Mouse (Mus musculus) neural tube, embryonic 12.5 days (tissue): ENCODE measurements around the gene Slit3. TPM values are rescaled to one million over a fixed set of nuclear protein-coding genes. Genes with fewer than 3 reads are reported as not detected.

Source experiments
- ATAC-seq: fragments of 200-750 bp; cut with Nextera tagmentation; 2 replicates; pipeline ENCODE4 v1.8.0; 2017; ENCODE audit warnings: low read depth, mild to moderate bottlenecking, moderate TSS enrichment, moderate library complexity; ENCODE audit not compliant: low FRiP score
- H3K27ac ChIP-seq: fragments of 300-500 bp; sonication (generic); 2 replicates; pipeline ENCODE4 v1.5.1; 2016
- H3K27me3 ChIP-seq: fragments of 300-500 bp; sonication (generic); replicated peaks from 2 replicates; pipeline ENCODE4 v1.6.1; 2016; ENCODE audit warnings: mild to moderate bottlenecking
- H3K36me3 ChIP-seq: fragments of 300-500 bp; sonication (generic); 2 replicates; pipeline ENCODE4 v1.6.1; 2016; ENCODE audit warnings: mild to moderate bottlenecking
- H3K4me1 ChIP-seq: fragments of 300-500 bp; sonication (generic); 2 replicates; pipeline ENCODE4 v1.6.1; 2016
- H3K4me2 ChIP-seq: fragments of 300-500 bp; sonication (generic); replicated peaks from 2 replicates; pipeline ENCODE4 v1.6.1; 2016; ENCODE audit warnings: mild to moderate bottlenecking
- H3K4me3 ChIP-seq: fragments of 300-500 bp; sonication (generic); 2 replicates; pipeline ENCODE4 v1.5.1; 2016
- H3K9ac ChIP-seq: fragments of 300-500 bp; sonication (generic); 2 replicates; pipeline ENCODE4 v1.6.1; 2016; ENCODE audit warnings: mild to moderate bottlenecking
- H3K9me3 ChIP-seq: fragments of 300-500 bp; sonication (generic); 2 replicates; pipeline ENCODE4 v1.6.1; 2016; ENCODE audit warnings: mild to moderate bottlenecking
- WGBS: fragments of 180-500 bp; shearing (Covaris S2); methylation state at CpG from one replicate; pipeline ENCODE4 v1.1.7; 2016; 5-methylcytosine and 5-hydroxymethylcytosine counted together
- polyA plus RNA-seq: library from polyadenylated mRNA; unstranded; fragments of >200 nt; fragmentation: Nextera tagmentation; extraction: Ambion mirVana; gene quantifications from 2 replicates; pipeline ENCODE4 v1.2.1, GENCODE M21; 2016

Slit3 gene
- polyA plus RNA-seq, 1 experiment from 2014 or later: 65.0 TPM

- H3K27me3 ChIP-seq: no peaks in the 10 kb centered on the region
- H3K9ac ChIP-seq: no peak overlapping the region
- no peak overlapping the region for H3K4me3 ChIP-seq
- no peak overlapping the region for H3K27ac ChIP-seq
- H3K4me1 ChIP-seq: no peaks in the 10 kb centered on the region
- ATAC-seq: no peak
- H3K9me3 ChIP-seq: no peaks in the 10 kb centered on the region
- H3K36me3 ChIP-seq: no peaks in the 10 kb centered on the region
- H3K4me2 ChIP-seq: no peak overlapping the region
- WGBS: 68% methylated on average over 7 of the region's 7 CpGs
Measured at GRCm38 (mm10) chr11:35428036-35428435, 307.0 kb downstream of the Slit3 start.

GRCm38 (mm10) chr11:35431130-35431529 lies 310.1 kb downstream of the Slit3 start:
- Histone ChIP-seq H3K36me3 (no peaks in the 10 kb centered on the region), H3K27me3 (no peaks in the 10 kb centered on the region), H3K4me2 (no peak overlapping the region), H3K9me3 (no peaks in the 10 kb centered on the region), H3K27ac (no peak overlapping the region), H3K4me1 (peaks cover 4% of the 10 kb centered on the region; the same call in 1 of the 2 replicates), H3K9ac (no peak overlapping the region), H3K4me3 (no peak overlapping the region)
- WGBS: 80% methylated on average over 8 of the region's 8 CpGs
- ATAC-seq: no peak

GRCm38 (mm10) chr11:35437510-35437909 lies 316.5 kb downstream of the Slit3 start:
- Histone ChIP-seq H3K9ac (no peak overlapping the region), H3K4me2 (no peak overlapping the region), H3K36me3 (no peaks in the 10 kb centered on the region), H3K4me1 (peaks cover 4% of the 10 kb centered on the region; the same call in 1 of the 2 replicates), H3K27me3 (no peaks in the 10 kb centered on the region), H3K9me3 (no peaks in the 10 kb centered on the region), H3K27ac (no peak overlapping the region), H3K4me3 (no peak overlapping the region)
- 83% methylated on average over 6 of the region's 6 CpGs for WGBS
- no peak for ATAC-seq

- Histone ChIP-seq H3K27me3 (no peaks in the 10 kb centered on the region), H3K9me3 (no peaks in the 10 kb centered on the region), H3K4me2 (no peak overlapping the region), H3K4me1 (peaks cover 6% of the 10 kb centered on the region; the same call in 1 of the 2 replicates), H3K27ac (no peak overlapping the region), H3K4me3 (no peak overlapping the region), H3K36me3 (no peaks in the 10 kb centered on the region), H3K9ac (no peak overlapping the region)
- 63% methylated on average over 11 of the region's 11 CpGs for WGBS
- ATAC-seq: no peak
Measured at GRCm38 (mm10) chr11:35440186-35440585, 319.2 kb downstream of the Slit3 start.

- Histone ChIP-seq H3K36me3 (no peaks in the 10 kb centered on the region), H3K27ac (no peak overlapping the region), H3K9ac (no peak overlapping the region), H3K4me3 (no peak overlapping the region), H3K9me3 (no peaks in the 10 kb centered on the region), H3K4me1 (peaks cover 6% of the 10 kb centered on the region; the same call in 1 of the 2 replicates), H3K27me3 (no peaks in the 10 kb centered on the region; the same call in 1 of the 2 replicates), H3K4me2 (no peak overlapping the region)
- ATAC-seq: no peak
- WGBS: 58% methylated on average over 6 of the region's 6 CpGs
Measured at GRCm38 (mm10) chr11:35444489-35445100, 323.6 kb downstream of the Slit3 start.

- no peak overlapping the region for H3K4me3 ChIP-seq
- ATAC-seq: no peak
- H3K4me2 ChIP-seq: no peak overlapping the region
- 28% methylated on average over 9 of the region's 9 CpGs for WGBS
- peaks cover 6% of the 10 kb centered on the region; the same call in 1 of the 2 replicates for H3K4me1 ChIP-seq
- H3K9me3 ChIP-seq: no peaks in the 10 kb centered on the region
- H3K27me3 ChIP-seq: no peaks in the 10 kb centered on the region; the same call in none of the 2 replicates
- H3K9ac ChIP-seq: no peak overlapping the region
- no peak overlapping the region for H3K27ac ChIP-seq
- no peaks in the 10 kb centered on the region for H3K36me3 ChIP-seq
Measured at GRCm38 (mm10) chr11:35447951-35448350, 326.9 kb downstream of the Slit3 start.

GRCm38 (mm10) chr11:35449199-35449598 lies 328.2 kb downstream of the Slit3 start:
- peaks cover 10% of the 10 kb centered on the region for H3K4me1 ChIP-seq
- H3K27ac ChIP-seq: no peak overlapping the region
- no peak overlapping the region for H3K9ac ChIP-seq
- H3K9me3 ChIP-seq: no peaks in the 10 kb centered on the region
- H3K4me3 ChIP-seq: no peak overlapping the region
- H3K27me3 ChIP-seq: no peaks in the 10 kb centered on the region; the same call in none of the 2 replicates
- no peak for ATAC-seq
- no peaks in the 10 kb centered on the region for H3K36me3 ChIP-seq
- no peak overlapping the region for H3K4me2 ChIP-seq
- WGBS: 89% methylated on average over 6 of the region's 6 CpGs

- Histone ChIP-seq H3K36me3 (no peaks in the 10 kb centered on the region), H3K9ac (no peak overlapping the region), H3K4me3 (no peak overlapping the region), H3K4me1 (peaks cover 14% of the 10 kb centered on the region; the same call in 1 of the 2 replicates), H3K27me3 (no peaks in the 10 kb centered on the region; the same call in none of the 2 replicates), H3K27ac (no peak overlapping the region), H3K4me2 (no peak overlapping the region), H3K9me3 (no peaks in the 10 kb centered on the region)
- WGBS: 26% methylated on average over 4 of the region's 4 CpGs
- 0 out of 2 replicates have a peak, but pooled peaks have one; percentile 26 for ATAC-seq
Measured at GRCm38 (mm10) chr11:35451636-35452035, 330.6 kb downstream of the Slit3 start.

GRCm38 (mm10) chr11:35452413-35452812 lies 331.4 kb downstream of the Slit3 start:
- no peak overlapping the region for H3K27ac ChIP-seq
- H3K9ac ChIP-seq: no peak overlapping the region
- no peaks in the 10 kb centered on the region for H3K9me3 ChIP-seq
- no peaks in the 10 kb centered on the region; the same call in none of the 2 replicates for H3K27me3 ChIP-seq
- H3K4me3 ChIP-seq: no peak overlapping the region
- ATAC-seq: peak; percentile 78
- WGBS: 31% methylated on average over 5 of the region's 5 CpGs
- peaks cover 14% of the 10 kb centered on the region; the same call in 1 of the 2 replicates for H3K4me1 ChIP-seq
- H3K36me3 ChIP-seq: no peaks in the 10 kb centered on the region
- no peak overlapping the region for H3K4me2 ChIP-seq

GRCm38 (mm10) chr11:35454191-35454725 lies 333.2 kb downstream of the Slit3 start:
- Histone ChIP-seq H3K27ac (no peak overlapping the region), H3K36me3 (no peaks in the 10 kb centered on the region), H3K27me3 (no peaks in the 10 kb centered on the region; the same call in none of the 2 replicates), H3K9me3 (no peaks in the 10 kb centered on the region), H3K4me2 (no peak overlapping the region), H3K9ac (no peak overlapping the region), H3K4me3 (no peak overlapping the region), H3K4me1 (peaks cover 14% of the 10 kb centered on the region; the same call in 1 of the 2 replicates)
- no peak for ATAC-seq
- 19% methylated on average over 10 of the region's 10 CpGs for WGBS

- H3K4me3 ChIP-seq: no peak overlapping the region
- no peak overlapping the region for H3K27ac ChIP-seq
- 24% methylated on average over 4 of the region's 4 CpGs for WGBS
- no peak for ATAC-seq
- H3K4me1 ChIP-seq: peaks cover 14% of the 10 kb centered on the region; the same call in 1 of the 2 replicates
- no peaks in the 10 kb centered on the region for H3K9me3 ChIP-seq
- no peaks in the 10 kb centered on the region for H3K36me3 ChIP-seq
- no peak overlapping the region for H3K9ac ChIP-seq
- H3K27me3 ChIP-seq: no peaks in the 10 kb centered on the region; the same call in none of the 2 replicates
- no peak overlapping the region for H3K4me2 ChIP-seq
Measured at GRCm38 (mm10) chr11:35454781-35455180, 333.8 kb downstream of the Slit3 start.

- 61% methylated on average over 2 of the region's 2 CpGs for WGBS
- Histone ChIP-seq H3K9me3 (no peaks in the 10 kb centered on the region), H3K27me3 (no peaks in the 10 kb centered on the region), H3K4me2 (no peak overlapping the region), H3K4me1 (peaks cover 14% of the 10 kb centered on the region; the same call in 1 of the 2 replicates), H3K27ac (no peak overlapping the region), H3K36me3 (no peaks in the 10 kb centered on the region), H3K9ac (no peak overlapping the region), H3K4me3 (no peak overlapping the region)
- ATAC-seq: no peak
Measured at GRCm38 (mm10) chr11:35458068-35458467, 337.0 kb downstream of the Slit3 start.
